Mouse (Mus musculus): ENCODE data around the gene Pde8b. TPM values are rescaled to one million over a fixed set of nuclear protein-coding genes. Genes with fewer than 3 reads are reported as not detected.
A peak's percentile ranks its signal among the peaks of the same experiment; 100 is the strongest.

The Pde8b gene
- polyA plus RNA-seq (2011; ENCODE audit: insufficient read depth, insufficient read length, low read depth, missing spikeins), result 0.82 and 1.2 TPM in 2 replicates

GRCm38 (mm10) chr13:95249511-95250456, at the start of gene Pde8b:
Gene Pde8b (minus strand): TSS chr13:95250336.
- H3K9ac ChIP-seq (ENCODE audit: low read depth, poor library complexity, severe bottlenecking), result no peak within 1 kb of the TSS

DNA sequence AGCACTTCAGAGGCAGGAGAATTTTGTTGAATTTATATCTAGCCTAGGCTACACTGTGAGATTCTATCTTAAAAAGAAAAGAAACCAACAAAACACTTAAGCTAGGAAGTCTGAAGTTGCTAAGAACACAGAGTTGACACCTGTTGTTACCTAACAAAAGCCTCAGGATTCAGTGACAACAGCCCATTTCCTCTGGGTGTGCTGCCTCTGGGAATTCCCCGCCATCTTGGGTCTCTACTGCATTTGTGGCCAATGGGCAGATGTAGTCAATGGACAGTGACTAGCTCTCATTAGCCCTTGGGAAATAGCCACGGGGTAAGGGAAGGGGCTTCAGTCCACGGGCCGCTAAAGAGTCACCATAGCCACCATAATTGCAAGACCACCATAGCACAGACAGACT, 41.8 kb upstream of the Pde8b start:
- H3K27me3 ChIP-seq (ENCODE audit: control insufficient read depth, insufficient read depth, low read length, poor library complexity, severe bottlenecking), result no peaks in the 10 kb centered on the region; the same call in 1 of the 2 replicates
- no peak for TF ChIP-seq EP300 (IDR thresholded peaks at IDR 0.05; ENCODE audit: insufficient read depth, low read depth, low read length)
- TF ChIP-seq CTCF (IDR thresholded peaks at IDR 0.05; ENCODE audit: low read depth, low read length), result no peak
- no peak for TF ChIP-seq POLR2A (IDR thresholded peaks at IDR 0.05; ENCODE audit: insufficient read depth, low read length)
- H3K4me3 ChIP-seq (ENCODE audit: low read depth, low read length), result no peak overlapping the region
- H3K4me1 ChIP-seq (ENCODE audit: control insufficient read depth, insufficient read depth, low read length), result no peaks in the 10 kb centered on the region
- no peak overlapping the region for H3K9ac ChIP-seq (ENCODE audit: low read depth, poor library complexity, severe bottlenecking)
- H3K9me3 ChIP-seq (replicated peaks; ENCODE audit: control insufficient read depth, insufficient read depth, low read length, poor library complexity, severe bottlenecking), result no peaks in the 10 kb centered on the region
- H3K27ac ChIP-seq (ENCODE audit: insufficient read depth, low read length), result no peak overlapping the region
- H3K36me3 ChIP-seq (ENCODE audit: control insufficient read depth, insufficient read depth, low read length, poor library complexity, severe bottlenecking), result no peaks in the 10 kb centered on the region

More at GRCm38 (mm10) chr13:95249511-95250456, at the start of gene Pde8b:
- Histone ChIP-seq H3K9me3 (replicated peaks; ENCODE audit: control insufficient read depth, insufficient read depth, low read length, poor library complexity, severe bottlenecking) (no peaks in the 10 kb centered on the region), H3K27me3 (ENCODE audit: control insufficient read depth, insufficient read depth, low read length, poor library complexity, severe bottlenecking) (no peaks in the 10 kb centered on the region; the same call in 1 of the 2 replicates), H3K4me1 (ENCODE audit: control insufficient read depth, insufficient read depth, low read length) (no peaks in the 10 kb centered on the region), H3K27ac (ENCODE audit: insufficient read depth, low read length) (no peak within 1 kb of the TSS), H3K4me3 (ENCODE audit: low read depth, low read length) (peak within 1 kb of the TSS; percentile 55), H3K36me3 (ENCODE audit: control insufficient read depth, insufficient read depth, low read length, poor library complexity, severe bottlenecking) (no peaks in the 10 kb centered on the region)
- TF ChIP-seq CTCF (IDR thresholded peaks at IDR 0.05; ENCODE audit: low read depth, low read length), result peak; percentile 58
- no peak for TF ChIP-seq POLR2A (IDR thresholded peaks at IDR 0.05; ENCODE audit: insufficient read depth, low read length)

GRCm38 (mm10) chr13:95288027-95288426, 37.9 kb upstream of the Pde8b start:
- Histone ChIP-seq H3K9me3 (replicated peaks; ENCODE audit: control insufficient read depth, insufficient read depth, low read length, poor library complexity, severe bottlenecking) (no peaks in the 10 kb centered on the region), H3K27ac (ENCODE audit: insufficient read depth, low read length) (no peak overlapping the region), H3K27me3 (ENCODE audit: control insufficient read depth, insufficient read depth, low read length, poor library complexity, severe bottlenecking) (no peaks in the 10 kb centered on the region; the same call in 1 of the 2 replicates), H3K4me3 (ENCODE audit: low read depth, low read length) (no peak overlapping the region), H3K4me1 (ENCODE audit: control insufficient read depth, insufficient read depth, low read length) (no peaks in the 10 kb centered on the region), H3K9ac (ENCODE audit: low read depth, poor library complexity, severe bottlenecking) (no peak overlapping the region), H3K36me3 (ENCODE audit: control insufficient read depth, insufficient read depth, low read length, poor library complexity, severe bottlenecking) (no peaks in the 10 kb centered on the region)
- TF ChIP-seq CTCF (IDR thresholded peaks at IDR 0.05; ENCODE audit: low read depth, low read length) (no peak), POLR2A (IDR thresholded peaks at IDR 0.05; ENCODE audit: insufficient read depth, low read length) (no peak), EP300 (IDR thresholded peaks at IDR 0.05; ENCODE audit: insufficient read depth, low read depth, low read length) (no peak)

GRCm38 (mm10) chr13:95286989-95287388, 36.9 kb upstream of the Pde8b start:
- Histone ChIP-seq H3K4me3 (ENCODE audit: low read depth, low read length) (no peak overlapping the region), H3K9ac (ENCODE audit: low read depth, poor library complexity, severe bottlenecking) (no peak overlapping the region), H3K27ac (ENCODE audit: insufficient read depth, low read length) (no peak overlapping the region), H3K36me3 (ENCODE audit: control insufficient read depth, insufficient read depth, low read length, poor library complexity, severe bottlenecking) (no peaks in the 10 kb centered on the region), H3K9me3 (replicated peaks; ENCODE audit: control insufficient read depth, insufficient read depth, low read length, poor library complexity, severe bottlenecking) (no peaks in the 10 kb centered on the region), H3K27me3 (ENCODE audit: control insufficient read depth, insufficient read depth, low read length, poor library complexity, severe bottlenecking) (no peaks in the 10 kb centered on the region; the same call in 1 of the 2 replicates), H3K4me1 (ENCODE audit: control insufficient read depth, insufficient read depth, low read length) (no peaks in the 10 kb centered on the region)
- TF ChIP-seq CTCF (IDR thresholded peaks at IDR 0.05; ENCODE audit: low read depth, low read length) (peak; percentile 88), EP300 (IDR thresholded peaks at IDR 0.05; ENCODE audit: insufficient read depth, low read depth, low read length) (no peak)

DNA sequence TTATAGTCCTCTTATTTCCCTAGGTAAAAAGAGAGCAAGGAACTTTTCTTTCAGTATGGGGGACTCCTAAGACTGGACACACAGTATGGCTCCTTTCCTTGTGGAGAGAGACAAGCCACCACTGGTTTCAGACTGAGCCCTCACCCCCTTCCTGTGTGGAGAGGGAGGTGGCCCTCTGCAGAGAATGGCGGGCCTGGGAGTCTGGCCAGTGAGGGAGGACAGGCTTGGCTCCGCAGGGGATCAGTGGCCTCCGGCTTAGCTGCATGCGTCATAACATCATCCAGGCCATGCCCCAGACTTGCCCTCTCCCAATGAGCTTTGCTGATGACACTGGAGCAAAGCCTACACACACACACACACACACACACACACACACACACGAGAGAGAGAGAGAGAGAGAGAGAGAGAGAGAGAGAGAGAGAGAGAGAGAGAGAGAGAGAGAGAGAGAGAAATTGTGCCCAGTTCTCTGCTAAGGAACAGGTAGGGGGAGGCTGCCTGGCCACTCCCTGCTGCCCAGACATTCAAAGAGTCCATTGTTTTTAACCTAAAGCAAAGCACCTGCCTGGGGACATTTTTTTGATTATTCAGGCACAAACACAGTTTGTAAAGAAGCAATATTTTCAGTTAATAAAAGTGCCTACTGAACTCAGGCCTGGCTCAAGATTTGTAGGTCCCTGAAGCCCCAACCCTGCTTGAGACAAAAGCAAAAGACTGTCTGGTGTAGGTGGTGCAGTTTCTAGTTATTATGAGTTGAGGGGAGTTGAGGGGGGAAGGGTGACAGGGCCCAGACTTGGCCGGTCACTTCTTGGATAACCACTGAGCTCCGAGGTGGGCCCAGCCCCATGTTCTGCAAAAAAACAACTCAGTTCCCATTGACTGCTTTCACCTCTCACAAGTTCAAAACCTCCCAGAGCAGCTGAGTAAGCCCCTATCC, 31.9 kb upstream of the Pde8b start:
- Histone ChIP-seq H3K27me3 (ENCODE audit: control insufficient read depth, insufficient read depth, low read length, poor library complexity, severe bottlenecking) (no peaks in the 10 kb centered on the region), H3K36me3 (ENCODE audit: control insufficient read depth, insufficient read depth, low read length, poor library complexity, severe bottlenecking) (no peaks in the 10 kb centered on the region), H3K4me1 (ENCODE audit: control insufficient read depth, insufficient read depth, low read length) (no peaks in the 10 kb centered on the region), H3K9ac (ENCODE audit: low read depth, poor library complexity, severe bottlenecking) (no peak overlapping the region), H3K27ac (ENCODE audit: insufficient read depth, low read length) (no peak overlapping the region), H3K9me3 (replicated peaks; ENCODE audit: control insufficient read depth, insufficient read depth, low read length, poor library complexity, severe bottlenecking) (no peaks in the 10 kb centered on the region), H3K4me3 (ENCODE audit: low read depth, low read length) (no peak overlapping the region)
- TF ChIP-seq POLR2A (IDR thresholded peaks at IDR 0.05; ENCODE audit: insufficient read depth, low read length), result no peak
- TF ChIP-seq CTCF (IDR thresholded peaks at IDR 0.05; ENCODE audit: low read depth, low read length), result no peak
- no peak for TF ChIP-seq EP300 (IDR thresholded peaks at IDR 0.05; ENCODE audit: insufficient read depth, low read depth, low read length)

Data from ES-Bruce4 (cell line).